Mouse (Mus musculus) inflammation-experienced regulatory T-cells, adult 6 months (primary cell): ENCODE results near the gene Hcfc2. TPM values are rescaled to one million over a fixed set of nuclear protein-coding genes. Genes with fewer than 3 reads are reported as not detected.

Experiments
- ATAC-seq: one replicate; pipeline ENCODE4 v1.8.0; 2017
- polyA plus RNA-seq, 3 experiments: library from polyadenylated mRNA; unstranded; fragments of 100-300 nt; shearing (Covaris generic); gene quantifications; one replicate each; pipeline ENCODE4 v1.2.1; 2017

Gene Hcfc2
- polyA plus RNA-seq, result 10 to 100 TPM; 27.9 to 33.4 (median 28.7) TPM

- ATAC-seq, result no peak
Observed at GRCm38 (mm10) chr10:82695956-82696355, at the start of gene Hcfc2. Hcfc2 (plus strand) TSS chr10:82696160.

DNA sequence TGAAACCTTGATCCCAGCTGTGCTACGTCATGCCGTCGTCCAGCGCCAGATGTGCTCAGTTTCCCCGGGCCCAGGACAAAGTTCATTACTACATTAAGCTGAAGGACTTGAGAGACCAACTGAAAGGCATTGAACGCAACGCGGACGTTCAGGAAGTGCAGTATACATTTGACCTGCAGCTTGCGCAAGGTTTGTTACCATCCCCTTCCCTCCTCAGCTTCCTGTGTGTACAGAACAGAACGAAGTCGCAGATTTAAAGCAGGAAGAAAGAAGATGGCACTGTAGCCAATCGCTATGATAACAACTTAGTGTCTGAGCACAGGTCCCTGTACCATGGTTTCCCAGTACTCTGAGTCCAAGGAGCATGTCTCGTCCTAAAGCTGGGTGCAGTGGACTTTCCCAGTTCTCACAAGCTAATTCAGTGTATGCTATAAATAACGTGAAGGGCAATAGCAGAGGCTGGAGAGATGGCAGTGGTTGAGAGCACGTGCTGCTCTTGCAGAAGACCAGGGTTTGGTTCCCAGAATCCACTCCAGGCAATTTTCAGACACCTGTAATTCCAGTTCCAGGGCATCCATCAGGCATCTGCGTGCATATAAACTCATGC is 48.7 kb upstream of the Hcfc2 start:
- ATAC-seq, result no peak

DNA sequence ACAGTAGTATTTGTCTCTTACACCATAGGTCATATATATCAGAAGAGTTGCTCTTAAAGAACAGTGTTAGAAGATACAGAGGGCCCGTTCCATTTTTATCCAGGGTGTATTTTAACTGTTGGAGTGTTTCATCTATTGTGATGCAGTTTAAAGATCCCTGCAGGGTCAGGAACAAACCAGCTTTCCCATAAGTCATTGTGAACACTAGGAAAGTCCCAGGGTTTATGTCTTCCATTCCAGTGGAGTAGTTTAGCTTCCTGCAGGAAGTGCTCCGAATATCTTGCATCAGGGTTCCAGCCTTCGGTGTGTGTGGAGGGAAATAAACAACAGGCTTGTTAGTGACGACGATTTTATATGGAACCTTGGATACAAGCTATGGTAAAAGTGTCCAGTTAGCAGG is 44.7 kb upstream of the Hcfc2 start:
- no peak for ATAC-seq

- no peak for ATAC-seq
Observed at GRCm38 (mm10) chr10:82652625-82653024, 43.3 kb upstream of the Hcfc2 start.

DNA sequence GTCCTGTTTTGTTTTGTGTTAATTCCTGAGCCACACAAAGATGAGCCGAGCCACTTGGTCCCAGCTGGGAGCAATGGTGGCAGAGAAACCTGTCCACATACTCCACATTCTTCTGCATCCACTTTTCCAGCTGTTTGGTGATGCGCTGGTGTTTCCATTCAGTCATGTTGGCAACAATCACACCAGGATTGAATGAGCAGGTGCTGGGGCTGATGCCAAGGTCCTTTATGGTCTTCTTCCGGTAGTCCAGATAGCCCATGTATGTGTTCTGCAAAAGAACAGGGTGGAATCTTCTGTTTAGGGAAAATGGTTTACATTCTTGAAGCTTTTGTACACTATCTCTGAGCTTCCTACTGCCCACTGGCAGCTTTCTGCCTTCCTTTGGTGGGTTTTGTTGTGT is 41.4 kb upstream of the Hcfc2 start:
- ATAC-seq, result no peak

- ATAC-seq, result no peak
Observed at GRCm38 (mm10) chr10:82661820-82662219, 34.1 kb upstream of the Hcfc2 start.

GRCm38 (mm10) chr10:82662267-82662990 is 33.5 kb upstream of the Hcfc2 start:
- ATAC-seq, result peak; percentile 56

GRCm38 (mm10) chr10:82663289-82663688 is 32.7 kb upstream of the Hcfc2 start:
- no peak for ATAC-seq

DNA sequence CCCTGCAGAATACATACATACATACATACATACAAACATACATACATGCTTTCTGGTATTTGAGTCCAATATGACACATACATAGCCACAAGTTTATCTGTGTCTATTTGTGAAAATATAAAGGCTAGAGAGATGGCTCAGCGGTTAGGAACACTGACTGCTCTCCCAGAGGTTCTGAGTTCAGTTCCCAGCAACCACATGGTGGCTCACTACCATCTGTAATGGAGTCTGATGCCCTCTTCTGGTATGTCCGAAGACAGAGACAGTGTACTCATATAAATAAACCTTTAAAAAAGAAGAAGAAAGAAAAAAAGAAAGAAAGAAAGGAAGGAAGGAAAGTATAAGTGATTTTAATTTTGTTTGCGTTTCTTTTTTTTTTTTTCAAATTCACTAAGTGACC is 30.0 kb upstream of the Hcfc2 start:
- ATAC-seq, result no peak

GRCm38 (mm10) chr10:82666436-82667234 is 29.3 kb upstream of the Hcfc2 start:
- ATAC-seq, result peak; percentile 80

DNA sequence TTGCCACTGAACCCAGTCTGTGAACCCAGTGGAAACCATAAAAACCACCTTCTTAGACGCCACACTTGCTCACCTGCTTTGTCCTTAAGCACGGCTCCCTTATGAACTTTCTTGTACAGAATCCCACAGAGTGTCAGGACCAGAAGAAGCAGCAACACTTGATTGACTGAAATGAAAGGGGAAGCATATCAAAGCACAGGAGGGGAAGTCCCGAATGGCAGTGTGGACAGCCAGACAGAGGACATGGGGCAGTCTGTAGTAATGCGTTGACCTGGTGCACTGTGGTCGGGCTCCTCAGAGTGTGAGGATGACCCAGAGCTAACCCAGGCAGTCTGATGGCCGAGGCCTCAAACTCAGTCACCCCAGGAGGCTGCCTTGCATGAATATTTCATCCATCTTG is 25.8 kb upstream of the Hcfc2 start:
- no peak for ATAC-seq

DNA sequence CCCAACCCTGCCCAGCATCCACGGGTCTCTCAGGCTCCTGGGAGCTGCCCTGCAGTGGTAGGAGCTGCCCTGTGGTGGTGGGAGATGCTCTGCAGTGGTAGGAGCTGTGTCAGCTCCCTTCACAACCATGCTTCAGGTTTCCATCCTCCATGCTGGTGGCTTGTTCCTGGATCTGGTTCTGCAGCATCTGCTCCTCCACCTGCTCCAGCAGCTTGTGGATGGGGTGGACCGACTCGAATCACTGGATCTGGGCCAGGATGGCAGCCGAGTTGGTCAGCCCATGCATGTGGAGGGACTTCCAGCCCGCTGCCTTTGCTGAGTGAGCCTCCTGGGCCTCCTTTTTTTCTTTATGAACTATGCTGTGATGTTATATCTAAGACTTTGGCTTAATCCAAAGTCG is 19.0 kb upstream of the Hcfc2 start:
- no peak for ATAC-seq

DNA sequence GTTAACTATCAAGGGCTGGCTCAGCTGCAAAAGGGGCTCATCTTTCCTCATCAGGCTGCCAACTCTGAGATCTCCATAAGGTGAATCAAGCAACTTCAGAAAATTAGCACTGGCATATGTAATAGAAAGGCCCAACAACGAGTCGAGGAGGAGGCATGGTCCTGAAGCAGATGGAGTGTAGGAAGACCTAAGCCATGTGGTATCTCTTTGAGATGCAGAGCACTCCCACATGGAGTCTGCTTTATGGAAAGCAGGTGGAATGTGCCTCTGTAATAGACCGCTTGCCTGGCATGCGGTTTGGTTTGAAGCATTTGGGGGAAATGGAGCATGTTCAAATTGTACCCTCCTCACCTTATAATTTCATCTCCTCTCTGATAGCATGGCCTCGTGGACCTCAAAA is 15.2 kb upstream of the Hcfc2 start:
- ATAC-seq, result no peak

DNA sequence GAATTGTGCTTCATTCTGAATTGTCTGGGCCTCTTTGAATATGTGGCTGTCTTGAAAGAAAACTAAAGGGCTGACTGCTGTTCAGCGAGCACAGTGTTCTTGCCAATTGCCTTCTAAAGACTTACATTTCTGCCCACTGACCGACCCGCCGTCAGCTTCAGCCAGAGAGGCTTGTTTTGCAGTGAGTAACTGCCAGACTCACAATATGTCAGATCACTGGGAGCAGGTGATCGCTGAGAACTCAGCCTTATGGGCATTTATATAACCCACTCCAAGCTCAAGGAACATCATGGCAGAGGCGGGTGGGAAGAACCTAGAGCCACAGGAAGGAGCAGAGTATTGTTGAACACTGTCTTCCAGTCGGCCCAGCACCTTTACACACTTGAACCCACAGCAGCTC is 14.3 kb upstream of the Hcfc2 start:
- no peak for ATAC-seq

DNA sequence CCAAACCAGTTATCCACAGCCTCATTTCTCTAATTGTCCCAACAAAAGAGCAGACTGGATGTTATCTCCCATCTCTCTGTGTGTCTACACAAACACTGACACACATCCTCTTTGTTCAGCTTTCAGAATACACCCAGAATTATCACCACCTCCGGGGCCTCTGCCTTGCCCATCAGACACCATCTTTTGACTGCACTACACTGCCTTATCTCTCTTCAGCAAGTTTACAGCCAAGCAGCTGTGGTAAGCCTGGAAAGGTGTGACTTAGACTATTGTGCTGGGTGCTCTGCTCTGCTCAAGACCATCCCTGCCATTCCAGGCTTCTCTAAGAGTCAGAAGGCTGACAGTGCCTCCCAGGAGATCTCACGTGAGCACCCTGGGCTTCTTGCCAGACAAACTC is 10.5 kb upstream of the Hcfc2 start:
- ATAC-seq, result no peak

DNA sequence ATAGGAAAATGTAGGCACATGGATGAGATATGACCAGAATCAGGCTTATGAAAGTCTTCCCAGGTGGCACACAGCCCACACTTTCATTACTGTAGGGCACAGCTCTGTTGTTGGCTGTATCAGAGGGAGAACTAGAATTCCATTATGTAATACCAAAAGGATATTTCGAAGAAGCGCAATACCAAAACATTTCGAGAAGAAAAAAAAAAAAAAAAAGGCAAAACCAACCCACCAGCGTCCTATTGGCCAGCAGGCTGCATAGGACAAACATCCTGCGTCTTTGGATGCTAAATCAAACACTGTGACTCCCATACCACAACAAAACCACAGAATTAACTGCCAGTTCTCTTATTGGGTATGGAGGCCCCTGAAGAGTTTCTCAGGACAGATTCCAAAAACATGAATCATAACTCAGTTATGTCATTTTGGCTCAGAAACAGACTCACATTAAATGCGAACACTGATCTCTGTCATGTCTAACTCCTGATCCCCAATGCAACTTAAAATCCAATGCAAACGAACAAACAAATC is 6.2 kb upstream of the Hcfc2 start:
- no peak for ATAC-seq

GRCm38 (mm10) chr10:82690494-82690893 is 5.5 kb upstream of the Hcfc2 start, which contains the start of gene Glt8d2:
Glt8d2 (minus strand) TSS chr10:82690650.
- no peak for ATAC-seq

DNA sequence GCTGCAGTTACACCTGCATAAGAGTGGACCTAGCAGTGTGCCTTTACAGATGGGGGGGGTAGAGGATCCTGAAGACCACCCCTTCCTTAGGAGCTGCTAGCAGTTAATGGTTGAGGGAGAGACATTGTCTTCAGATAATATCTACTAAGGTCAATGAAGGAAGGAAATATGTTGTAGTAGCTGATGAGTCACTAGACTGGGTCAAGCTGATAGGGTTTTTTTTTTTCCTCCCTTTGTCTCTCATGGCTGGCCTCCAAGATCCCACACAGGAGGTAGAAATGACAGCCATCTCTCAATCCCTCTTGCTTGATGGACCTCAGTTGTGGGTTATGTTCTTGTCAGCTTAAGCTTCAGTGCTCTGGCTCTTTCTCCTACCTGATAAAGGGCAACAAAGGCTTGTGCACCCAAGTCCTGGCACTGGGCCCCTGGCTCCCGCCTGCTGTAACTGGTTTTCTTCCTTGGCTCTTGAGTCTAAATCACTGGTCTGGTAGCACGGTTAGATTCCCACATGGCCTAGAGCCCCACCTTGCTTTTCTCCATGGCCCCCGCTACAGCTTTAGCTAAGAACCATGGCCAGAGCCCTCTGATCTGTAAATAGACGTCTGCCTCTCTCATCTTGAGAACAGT is 606 bp downstream of the Hcfc2 start:
- ATAC-seq, result no peak

GRCm38 (mm10) chr10:82697305-82697898 is 1.4 kb downstream of the Hcfc2 start:
- peak; percentile 59 for ATAC-seq

GRCm38 (mm10) chr10:82698712-82699261 is 2.8 kb downstream of the Hcfc2 start:
- peak; percentile 77 for ATAC-seq

GRCm38 (mm10) chr10:82699296-82699941 is 3.5 kb downstream of the Hcfc2 start:
- ATAC-seq, result peak; percentile 42

DNA sequence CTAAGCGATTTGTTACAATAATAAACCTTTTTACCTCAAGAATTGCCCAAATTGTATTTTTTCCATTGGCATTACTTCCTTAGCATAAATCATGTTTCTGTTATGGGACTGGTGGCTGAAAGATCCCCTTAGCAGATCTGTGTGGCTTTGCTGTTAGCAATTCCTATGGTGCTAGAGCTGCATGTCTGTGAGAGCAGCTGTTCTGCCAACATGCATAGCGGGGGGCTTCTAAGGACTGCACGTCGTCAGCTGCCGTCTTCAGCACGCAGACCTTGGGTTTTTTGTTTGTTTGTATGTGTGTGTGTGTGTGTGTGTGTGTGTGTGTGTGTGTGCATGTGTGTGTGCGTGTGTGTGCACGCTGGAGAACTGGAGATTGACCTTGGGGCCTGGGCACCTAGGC is 45.4 kb downstream of the Hcfc2 start:
- ATAC-seq, result no peak
